Mouse (Mus musculus): ENCODE measurements around the gene C130032M10Rik.

GRCm38 (mm10) chr9:114517924-114518497 is 2.5 kb downstream of the C130032M10Rik start:
- TF ChIP-seq GATA1 (IDR thresholded peaks at IDR 0.05; ENCODE audit: borderline replicate concordance, low read length): no peak
- TF ChIP-seq FLI1 (IDR thresholded peaks at IDR 0.05; ENCODE audit: low read length): no peak

Data from megakaryocyte, embryonic 14.5 days (primary cell).